Mouse (Mus musculus): ENCODE results near the gene P3h4. TPM values are rescaled to one million over a fixed set of nuclear protein-coding genes. Genes with fewer than 3 reads are reported as not detected.
A peak's percentile ranks its signal among the peaks of the same experiment; 100 is the strongest.

P3h4 gene
- polyA plus RNA-seq, 1 experiment from 2014 or later, result 17.2 TPM

- no peak for TF ChIP-seq CTCF (IDR thresholded peaks at IDR 0.05; ENCODE audit: low read depth)
- Histone ChIP-seq H3K9me3 (ENCODE audit: control insufficient read depth) (no peaks in the 10 kb centered on the region), H3K4me3 (ENCODE audit: low read depth, low read length) (no peak overlapping the region), H3K27ac (ENCODE audit: low read depth, low read length) (peak overlapping the region; percentile 57), H3K27me3 (replicated peaks; ENCODE audit: control insufficient read depth, insufficient read depth, low read length) (no peaks in the 10 kb centered on the region), H3K9ac (ENCODE audit: low read depth, low read length) (no peak overlapping the region), H3K4me1 (replicated peaks; ENCODE audit: control insufficient read depth, insufficient read depth, low read length) (peaks cover 36% of the 10 kb centered on the region), H3K4me2 (replicated peaks; ENCODE audit: low read depth) (no peak overlapping the region), H3K36me3 (ENCODE audit: control insufficient read depth, insufficient read depth) (peaks cover 15% of the 10 kb centered on the region)
- WGBS, result 37% methylated on average over 8 of the region's 8 CpGs
- no peak for ATAC-seq
Measured at GRCm38 (mm10) chr11:100389931-100390445, 24.6 kb downstream of the P3h4 start.

- Histone ChIP-seq H3K4me3 (ENCODE audit: low read depth, low read length) (no peak overlapping the region), H3K36me3 (ENCODE audit: control insufficient read depth, insufficient read depth) (peaks cover 29% of the 10 kb centered on the region), H3K27me3 (replicated peaks; ENCODE audit: control insufficient read depth, insufficient read depth, low read length) (no peaks in the 10 kb centered on the region), H3K4me1 (replicated peaks; ENCODE audit: control insufficient read depth, insufficient read depth, low read length) (peaks cover 34% of the 10 kb centered on the region), H3K9ac (ENCODE audit: low read depth, low read length) (no peak overlapping the region; the same call in 1 of the 2 replicates), H3K27ac (ENCODE audit: low read depth, low read length) (no peak overlapping the region), H3K4me2 (replicated peaks; ENCODE audit: low read depth) (peak overlapping the region; percentile 24; the same call in 1 of the 2 replicates), H3K9me3 (ENCODE audit: control insufficient read depth) (no peaks in the 10 kb centered on the region)
- 57% methylated on average over 6 of the region's 6 CpGs for WGBS
- TF ChIP-seq CTCF (IDR thresholded peaks at IDR 0.05; ENCODE audit: low read depth), result no peak
- ATAC-seq, result no peak
Measured at GRCm38 (mm10) chr11:100388588-100388987, 26.0 kb downstream of the P3h4 start.

GRCm38 (mm10) chr11:100387589-100388375 is 26.9 kb downstream of the P3h4 start:
- ATAC-seq, result peak; percentile 18; the same call in 1 of the 2 replicates
- Histone ChIP-seq H3K4me3 (ENCODE audit: low read depth, low read length) (no peak overlapping the region), H3K36me3 (ENCODE audit: control insufficient read depth, insufficient read depth) (peaks cover 37% of the 10 kb centered on the region), H3K4me1 (replicated peaks; ENCODE audit: control insufficient read depth, insufficient read depth, low read length) (peaks cover 30% of the 10 kb centered on the region), H3K9ac (ENCODE audit: low read depth, low read length) (no peak overlapping the region), H3K27ac (ENCODE audit: low read depth, low read length) (peak overlapping the region; percentile 28; the same call in 1 of the 2 replicates), H3K9me3 (ENCODE audit: control insufficient read depth) (no peaks in the 10 kb centered on the region), H3K4me2 (replicated peaks; ENCODE audit: low read depth) (peak overlapping the region; percentile 24; the same call in 1 of the 2 replicates), H3K27me3 (replicated peaks; ENCODE audit: control insufficient read depth, insufficient read depth, low read length) (no peaks in the 10 kb centered on the region)
- WGBS, result 9% methylated on average over 14 of the region's 14 CpGs
- TF ChIP-seq CTCF (IDR thresholded peaks at IDR 0.05; ENCODE audit: low read depth), result no peak

GRCm38 (mm10) chr11:100387111-100387510 is 27.5 kb downstream of the P3h4 start:
- Histone ChIP-seq H3K9ac (ENCODE audit: low read depth, low read length) (no peak overlapping the region), H3K4me2 (replicated peaks; ENCODE audit: low read depth) (peak overlapping the region; percentile 24), H3K9me3 (ENCODE audit: control insufficient read depth) (no peaks in the 10 kb centered on the region), H3K27me3 (replicated peaks; ENCODE audit: control insufficient read depth, insufficient read depth, low read length) (no peaks in the 10 kb centered on the region), H3K27ac (ENCODE audit: low read depth, low read length) (peak overlapping the region; percentile 54; the same call in 1 of the 2 replicates), H3K36me3 (ENCODE audit: control insufficient read depth, insufficient read depth) (peaks cover 43% of the 10 kb centered on the region), H3K4me3 (ENCODE audit: low read depth, low read length) (no peak overlapping the region), H3K4me1 (replicated peaks; ENCODE audit: control insufficient read depth, insufficient read depth, low read length) (peaks cover 28% of the 10 kb centered on the region)
- 60% methylated on average over 6 of the region's 6 CpGs for WGBS
- TF ChIP-seq CTCF (IDR thresholded peaks at IDR 0.05; ENCODE audit: low read depth), result no peak
- no peak for ATAC-seq

- Histone ChIP-seq H3K27me3 (replicated peaks; ENCODE audit: control insufficient read depth, insufficient read depth, low read length) (no peaks in the 10 kb centered on the region), H3K9me3 (ENCODE audit: control insufficient read depth) (no peaks in the 10 kb centered on the region), H3K9ac (ENCODE audit: low read depth, low read length) (no peak overlapping the region), H3K4me1 (replicated peaks; ENCODE audit: control insufficient read depth, insufficient read depth, low read length) (peaks cover 28% of the 10 kb centered on the region), H3K4me3 (ENCODE audit: low read depth, low read length) (no peak overlapping the region), H3K4me2 (replicated peaks; ENCODE audit: low read depth) (peak overlapping the region; percentile 27), H3K36me3 (ENCODE audit: control insufficient read depth, insufficient read depth) (peaks cover 49% of the 10 kb centered on the region), H3K27ac (ENCODE audit: low read depth, low read length) (peak overlapping the region; percentile 54)
- ATAC-seq, result peak; percentile 80
- WGBS, result 24% methylated on average over 5 of the region's 5 CpGs
- TF ChIP-seq CTCF (IDR thresholded peaks at IDR 0.05; ENCODE audit: low read depth), result no peak
Measured at GRCm38 (mm10) chr11:100386586-100386985, 28.1 kb downstream of the P3h4 start.

- Histone ChIP-seq H3K4me1 (replicated peaks; ENCODE audit: control insufficient read depth, insufficient read depth, low read length) (peaks cover 22% of the 10 kb centered on the region), H3K9ac (ENCODE audit: low read depth, low read length) (no peak overlapping the region), H3K27ac (ENCODE audit: low read depth, low read length) (no peak overlapping the region), H3K4me3 (ENCODE audit: low read depth, low read length) (no peak overlapping the region), H3K4me2 (replicated peaks; ENCODE audit: low read depth) (no peak overlapping the region), H3K36me3 (ENCODE audit: control insufficient read depth, insufficient read depth) (peaks cover 62% of the 10 kb centered on the region), H3K27me3 (replicated peaks; ENCODE audit: control insufficient read depth, insufficient read depth, low read length) (no peaks in the 10 kb centered on the region), H3K9me3 (ENCODE audit: control insufficient read depth) (no peaks in the 10 kb centered on the region)
- 88% methylated on average over 3 of the region's 3 CpGs for WGBS
- no peak for ATAC-seq
- no peak for TF ChIP-seq CTCF (IDR thresholded peaks at IDR 0.05; ENCODE audit: low read depth)
Measured at GRCm38 (mm10) chr11:100385016-100385415, 29.6 kb downstream of the P3h4 start.
